Mouse (Mus musculus) spleen, adult 2 months (tissue): ENCODE measurements around the gene Nphp3.

ENCODE experiments used
- CTCF ChIP-seq: fragments of 200-500 bp; IDR thresholded peaks from 2 replicates; pipeline ENCODE4 v1.5.1; 2011; ENCODE audit warnings: mild to moderate bottlenecking, inconsistent platforms; ENCODE audit not compliant: insufficient read depth, insufficient read length, insufficient replicate concordance; ENCODE audit errors: extremely low read depth
- POLR2A ChIP-seq: fragments of 200-500 bp; IDR thresholded peaks from 2 replicates; pipeline ENCODE4 v1.6.1; 2011; ENCODE audit warnings: low read depth, low read length, inconsistent platforms

DNA sequence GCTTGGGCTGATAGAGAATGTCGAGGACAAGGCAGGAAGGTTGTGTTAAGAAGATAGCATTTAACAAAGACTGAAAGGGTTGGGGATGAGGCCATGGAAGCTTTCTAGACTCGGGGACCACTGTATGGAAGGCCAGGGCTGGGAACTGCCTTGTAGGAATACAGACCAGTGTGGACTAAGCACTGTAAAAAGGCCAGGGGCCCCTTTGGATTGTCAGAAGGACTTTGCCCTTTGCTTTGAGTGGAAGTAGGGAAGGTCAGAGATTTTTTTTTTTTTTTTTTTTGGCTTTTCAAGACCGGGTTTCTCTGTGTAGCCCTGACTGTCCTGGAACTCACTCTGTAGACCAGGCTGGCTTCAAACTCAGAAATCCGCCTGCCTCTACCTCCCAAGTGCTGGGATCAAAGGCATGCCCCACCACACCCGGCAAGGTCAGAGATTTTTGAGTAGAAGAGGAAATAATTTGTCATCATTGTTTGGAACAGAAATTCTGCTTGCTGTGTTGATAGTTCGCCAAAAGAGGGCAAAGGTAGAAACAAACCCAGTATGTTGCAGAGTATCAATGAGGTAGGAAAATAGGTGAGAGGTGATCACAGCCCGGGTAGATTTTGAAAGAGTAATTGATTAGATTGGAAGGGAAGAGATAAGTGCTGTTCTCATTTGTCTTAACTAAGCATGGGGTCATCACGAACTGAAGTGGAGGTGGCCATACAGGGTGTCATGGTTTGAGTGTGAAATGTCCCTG, 68.7 kb downstream of the Nphp3 start:
- TF ChIP-seq CTCF: no peak
- TF ChIP-seq POLR2A: no peak
